Mouse (Mus musculus) kidney, embryonic 15.5 days (tissue): ENCODE measurements around the gene Ntrk3. TPM values are rescaled to one million over a fixed set of nuclear protein-coding genes. Genes with fewer than 3 reads are reported as not detected.

Experiments
- ATAC-seq: fragments of 200-750 bp; cut with Nextera tagmentation; replicated peaks from 2 replicates; pipeline ENCODE4 v1.8.0; 2017; ENCODE audit warnings: moderate TSS enrichment; ENCODE audit not compliant: low FRiP score
- H3K27ac ChIP-seq: fragments of 300-500 bp; sonication (generic); 2 replicates; pipeline ENCODE4 v1.5.1; 2015; ENCODE audit warnings: mild to moderate bottlenecking, inconsistent platforms
- H3K27me3 ChIP-seq: fragments of 300-500 bp; sonication (generic); 2 replicates; pipeline ENCODE4 v1.6.1; 2015; ENCODE audit warnings: inconsistent platforms
- H3K36me3 ChIP-seq: fragments of 300-500 bp; sonication (generic); 2 replicates; pipeline ENCODE4 v1.6.1; 2015; ENCODE audit warnings: inconsistent platforms
- H3K4me1 ChIP-seq: fragments of 300-500 bp; sonication (generic); 2 replicates; pipeline ENCODE4 v1.6.1; 2015; ENCODE audit warnings: inconsistent platforms
- H3K4me2 ChIP-seq: fragments of 300-500 bp; sonication (generic); 2 replicates; pipeline ENCODE4 v1.6.1; 2015; ENCODE audit warnings: moderate library complexity, mild to moderate bottlenecking, inconsistent platforms
- H3K4me3 ChIP-seq: fragments of 300-500 bp; sonication (generic); replicated peaks from 2 replicates; pipeline ENCODE4 v1.5.1; 2015; ENCODE audit warnings: mild to moderate bottlenecking, inconsistent platforms
- H3K9ac ChIP-seq: fragments of 300-500 bp; sonication (generic); 2 replicates; pipeline ENCODE4 v1.6.1; 2015; ENCODE audit warnings: mild to moderate bottlenecking, inconsistent platforms
- H3K9me3 ChIP-seq: fragments of 300-500 bp; sonication (generic); replicated peaks from 2 replicates; pipeline ENCODE4 v1.6.1; 2016; ENCODE audit warnings: inconsistent platforms
- WGBS: fragments of 180-500 bp; shearing (Covaris S2); methylation state at CpG from one replicate; pipeline ENCODE4 v1.1.7; 2015; ENCODE audit warnings: mixed read lengths; 5-methylcytosine and 5-hydroxymethylcytosine counted together
- polyA plus RNA-seq: library from polyadenylated mRNA; unstranded; fragments of >200 nt; fragmentation: Nextera tagmentation; extraction: Ambion mirVana; gene quantifications from 2 replicates; pipeline ENCODE4 v1.2.1, GENCODE M21; 2015

Gene Ntrk3
- polyA plus RNA-seq, 1 experiment from 2014 or later, result 4.4 TPM

GRCm38 (mm10) chr7:78659846-78660245, 78.0 kb downstream of the Ntrk3 start:
- ATAC-seq, result no peak
- Histone ChIP-seq H3K36me3 (no peaks in the 10 kb centered on the region), H3K27ac (no peak overlapping the region), H3K4me2 (no peak overlapping the region), H3K27me3 (no peaks in the 10 kb centered on the region), H3K4me1 (no peaks in the 10 kb centered on the region), H3K4me3 (no peak overlapping the region), H3K9ac (no peak overlapping the region), H3K9me3 (no peaks in the 10 kb centered on the region)
- whole genome bisulfite sequencing, result 77% methylated on average over 2 of the region's 2 CpGs

DNA sequence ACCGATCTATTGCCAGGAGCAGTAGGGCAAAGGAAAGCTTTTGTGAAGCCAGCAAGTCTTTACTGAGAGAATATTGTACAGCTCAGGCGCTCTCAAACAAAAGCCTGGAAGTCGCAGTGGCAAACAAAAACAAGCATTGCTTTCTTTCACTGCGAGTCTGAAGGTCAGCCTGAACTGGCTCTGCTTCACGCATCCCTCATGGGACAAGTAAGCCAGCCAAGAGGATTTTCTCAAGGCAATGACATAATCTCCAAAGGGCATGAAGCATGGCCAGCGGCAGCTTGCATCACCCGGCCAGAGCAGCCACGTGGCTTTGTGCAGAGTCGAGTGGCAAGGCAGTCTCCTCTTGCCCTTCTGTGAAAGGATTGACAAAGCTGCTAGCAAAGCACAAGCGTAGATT, 79.8 kb downstream of the Ntrk3 start:
- ATAC-seq, result no peak
- 64% methylated on average over 10 of the region's 10 CpGs for WGBS

DNA sequence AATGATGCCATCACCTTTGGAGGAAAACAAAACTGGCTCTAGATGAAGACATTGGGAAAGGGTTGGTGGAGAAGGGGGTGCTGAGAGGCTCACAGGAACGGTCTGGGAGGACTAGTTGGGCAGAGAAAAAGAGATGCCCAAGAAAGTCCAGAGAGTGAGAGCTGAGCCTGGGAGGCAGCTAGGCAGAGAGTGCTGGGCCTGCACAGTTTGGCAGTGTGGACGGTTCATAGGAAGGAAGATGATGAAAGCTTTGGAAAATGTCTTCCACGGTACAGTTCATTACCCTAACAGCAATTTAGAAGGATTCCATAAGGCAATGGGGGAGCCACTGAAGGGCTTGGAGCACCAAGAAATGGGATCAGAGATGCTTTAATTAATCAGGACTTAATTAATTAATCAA, 81.6 kb downstream of the Ntrk3 start:
- Histone ChIP-seq H3K27me3 (no peaks in the 10 kb centered on the region), H3K27ac (no peak overlapping the region)
- 64% methylated on average over 3 of the region's 3 CpGs for WGBS

More for the DNA sequence above, 79.8 kb downstream of the Ntrk3 start:
- H3K36me3 ChIP-seq, result no peaks in the 10 kb centered on the region
- no peak overlapping the region for H3K4me2 ChIP-seq
- H3K4me1 ChIP-seq, result no peaks in the 10 kb centered on the region
- no peak overlapping the region for H3K4me3 ChIP-seq
- H3K9me3 ChIP-seq, result no peaks in the 10 kb centered on the region
- H3K27me3 ChIP-seq, result no peaks in the 10 kb centered on the region
- H3K9ac ChIP-seq, result no peak overlapping the region
- no peak overlapping the region for H3K27ac ChIP-seq

GRCm38 (mm10) chr7:78653686-78654085, 84.1 kb downstream of the Ntrk3 start:
- Histone ChIP-seq H3K27ac (no peak overlapping the region), H3K27me3 (no peaks in the 10 kb centered on the region), H3K9ac (no peak overlapping the region), H3K4me1 (no peaks in the 10 kb centered on the region), H3K36me3 (no peaks in the 10 kb centered on the region), H3K9me3 (no peaks in the 10 kb centered on the region), H3K4me3 (no peak overlapping the region), H3K4me2 (no peak overlapping the region)
- WGBS, result 33% methylated on average over 4 of the region's 4 CpGs
- no peak for ATAC-seq

More for the DNA sequence above, 81.6 kb downstream of the Ntrk3 start:
- no peaks in the 10 kb centered on the region for H3K36me3 ChIP-seq
- no peak overlapping the region for H3K4me2 ChIP-seq
- H3K9ac ChIP-seq, result no peak overlapping the region
- no peaks in the 10 kb centered on the region for H3K4me1 ChIP-seq
- no peaks in the 10 kb centered on the region for H3K9me3 ChIP-seq
- no peak overlapping the region for H3K4me3 ChIP-seq
- ATAC-seq, result no peak

- Histone ChIP-seq H3K4me3 (no peak overlapping the region), H3K4me1 (no peaks in the 10 kb centered on the region), H3K27ac (no peak overlapping the region), H3K36me3 (no peaks in the 10 kb centered on the region), H3K9ac (no peak overlapping the region), H3K9me3 (no peaks in the 10 kb centered on the region), H3K4me2 (no peak overlapping the region), H3K27me3 (no peaks in the 10 kb centered on the region)
- no peak for ATAC-seq
- 75% methylated on average over 1 of the region's 1 CpGs for WGBS
Observed at GRCm38 (mm10) chr7:78652296-78652695, 85.5 kb downstream of the Ntrk3 start.

GRCm38 (mm10) chr7:78651540-78651939, 86.3 kb downstream of the Ntrk3 start:
- no peaks in the 10 kb centered on the region for H3K36me3 ChIP-seq
- H3K4me3 ChIP-seq, result no peak overlapping the region
- ATAC-seq, result no peak
- no peaks in the 10 kb centered on the region for H3K4me1 ChIP-seq
- H3K9ac ChIP-seq, result no peak overlapping the region
- H3K27me3 ChIP-seq, result no peaks in the 10 kb centered on the region
- H3K27ac ChIP-seq, result no peak overlapping the region
- H3K9me3 ChIP-seq, result no peaks in the 10 kb centered on the region
- 48% methylated on average over 1 of the region's 1 CpGs for WGBS
- H3K4me2 ChIP-seq, result no peak overlapping the region

- no peaks in the 10 kb centered on the region for H3K4me1 ChIP-seq
- no peak overlapping the region for H3K27ac ChIP-seq
- 66% methylated on average over 6 of the region's 6 CpGs for WGBS
- H3K27me3 ChIP-seq, result no peaks in the 10 kb centered on the region
- ATAC-seq, result no peak
- no peak overlapping the region for H3K4me2 ChIP-seq
- H3K36me3 ChIP-seq, result no peaks in the 10 kb centered on the region
- no peak overlapping the region for H3K9ac ChIP-seq
- no peaks in the 10 kb centered on the region for H3K9me3 ChIP-seq
- H3K4me3 ChIP-seq, result no peak overlapping the region
Observed at GRCm38 (mm10) chr7:78643667-78644066, 94.1 kb downstream of the Ntrk3 start.

DNA sequence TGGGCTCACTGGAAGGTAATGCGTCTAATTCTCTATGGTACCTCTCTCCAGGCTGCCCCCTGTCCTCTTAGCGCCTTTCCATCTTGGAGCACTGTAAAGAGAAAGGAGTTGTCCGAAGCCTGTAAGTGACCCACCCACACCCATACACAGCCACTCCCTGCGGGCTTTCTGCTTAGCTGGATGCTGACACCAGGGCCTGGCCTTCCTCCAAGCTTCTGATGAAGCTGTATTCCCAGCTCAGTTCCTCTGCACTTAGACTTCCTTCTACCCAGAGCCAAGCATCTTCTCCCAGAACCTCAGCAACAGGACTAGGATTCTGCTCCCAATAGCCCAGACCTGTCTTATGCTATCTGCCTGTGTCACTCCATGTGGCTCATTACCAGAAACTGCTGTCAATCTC, 114.1 kb downstream of the Ntrk3 start:
- no peak overlapping the region for H3K4me2 ChIP-seq
- H3K36me3 ChIP-seq, result no peaks in the 10 kb centered on the region
- peaks cover 4% of the 10 kb centered on the region; the same call in 1 of the 2 replicates for H3K4me1 ChIP-seq
- H3K27me3 ChIP-seq, result no peaks in the 10 kb centered on the region
- no peaks in the 10 kb centered on the region for H3K9me3 ChIP-seq
- ATAC-seq, result no peak
- 53% methylated on average over 4 of the region's 4 CpGs for WGBS
- no peak overlapping the region for H3K4me3 ChIP-seq
- no peak overlapping the region for H3K9ac ChIP-seq
- no peak overlapping the region for H3K27ac ChIP-seq

DNA sequence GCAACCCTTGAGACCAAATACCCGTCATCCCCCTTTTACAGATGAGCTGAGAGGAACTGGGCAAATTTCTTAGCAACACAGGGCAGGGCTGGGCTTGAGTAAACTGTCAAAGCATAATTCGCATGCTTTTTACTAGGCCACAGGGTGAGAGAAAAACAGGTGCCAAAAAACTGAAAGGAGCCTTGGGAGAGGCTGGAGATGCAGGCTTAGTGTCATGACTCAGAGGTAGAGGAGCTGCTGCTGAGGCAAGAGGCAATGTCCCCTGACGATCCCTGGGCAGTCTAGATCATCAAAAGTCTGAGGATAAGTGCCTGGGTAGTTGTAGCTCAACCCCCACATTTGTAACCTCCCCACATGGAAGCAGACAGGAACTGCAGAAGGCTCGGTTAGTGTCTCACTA, 116.7 kb downstream of the Ntrk3 start:
- Histone ChIP-seq H3K4me1 (peaks cover 4% of the 10 kb centered on the region; the same call in 1 of the 2 replicates), H3K36me3 (no peaks in the 10 kb centered on the region), H3K9ac (no peak overlapping the region), H3K4me3 (no peak overlapping the region), H3K27me3 (no peaks in the 10 kb centered on the region), H3K27ac (no peak overlapping the region), H3K9me3 (no peaks in the 10 kb centered on the region), H3K4me2 (no peak overlapping the region)
- ATAC-seq, result no peak
- 39% methylated on average over 4 of the region's 4 CpGs for WGBS

DNA sequence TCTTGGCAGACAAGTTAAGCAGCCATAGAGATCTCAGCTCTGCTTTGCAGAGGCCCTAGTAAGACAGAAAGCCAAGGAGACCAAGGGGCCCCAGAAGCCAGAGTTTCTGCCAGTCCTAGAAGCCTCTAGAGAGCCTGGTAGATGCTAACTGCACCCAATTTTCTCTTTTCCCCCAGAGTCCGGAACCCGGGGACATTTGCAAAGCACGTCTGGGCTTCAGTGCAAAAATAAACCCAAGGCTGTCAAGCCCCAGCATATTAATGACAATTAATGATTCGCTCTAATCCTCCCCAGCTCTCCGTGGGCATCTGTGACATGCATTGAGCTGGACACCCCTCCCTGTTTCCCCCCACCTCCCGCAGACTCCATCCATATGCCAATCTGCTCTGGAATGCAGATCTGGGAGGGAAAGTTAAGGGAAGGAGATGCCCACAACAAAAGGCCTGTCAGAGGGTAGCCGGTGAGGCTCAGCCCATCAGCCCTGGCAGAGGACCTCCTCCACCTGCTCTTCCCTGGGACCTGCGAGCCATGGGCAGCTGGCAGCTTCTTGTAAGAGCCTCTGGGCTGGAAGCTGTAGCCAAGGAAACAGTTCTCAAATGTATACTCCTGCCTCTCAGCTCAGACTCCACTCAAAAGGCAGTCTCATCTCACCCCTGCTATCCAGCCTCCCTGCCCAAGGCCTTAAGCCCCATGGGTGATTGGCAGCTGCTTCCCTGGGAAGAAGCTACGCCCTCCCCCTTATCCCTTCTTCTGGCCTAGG, 117.8 kb downstream of the Ntrk3 start:
- 57% methylated on average over 9 of the region's 9 CpGs for WGBS
- H3K4me2 ChIP-seq, result no peak overlapping the region

DNA sequence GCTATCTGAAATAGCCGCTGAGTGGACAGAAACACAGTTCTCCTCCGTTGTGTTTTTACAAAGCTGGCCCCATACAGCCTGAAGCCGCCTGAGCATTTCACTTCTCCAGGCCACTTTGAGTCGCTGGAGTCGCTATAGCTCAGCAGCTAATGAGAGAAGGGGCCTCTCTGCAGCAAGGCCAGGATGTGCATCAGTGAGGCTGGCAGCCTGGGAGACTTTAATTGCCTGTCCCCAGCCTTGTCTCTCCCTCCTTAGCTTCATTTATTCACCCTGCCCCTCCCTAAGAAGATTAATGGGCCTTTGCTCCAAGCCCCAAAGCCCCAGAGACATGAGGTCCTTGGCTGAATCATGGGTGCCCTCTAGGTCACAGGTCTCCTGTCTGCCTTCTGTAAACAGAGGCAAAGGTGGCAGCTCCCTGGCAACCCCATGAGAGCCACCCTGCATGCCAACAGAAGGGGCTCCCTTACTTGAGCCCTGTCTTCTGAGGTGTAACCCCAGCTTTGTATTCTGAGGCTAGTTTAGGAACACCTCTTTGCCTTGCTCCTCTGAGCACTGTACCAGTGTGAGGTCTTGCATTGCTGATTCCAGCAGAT, 132.2 kb downstream of the Ntrk3 start:
- WGBS, result 6% methylated on average over 5 of the region's 5 CpGs
- ATAC-seq, result peak; percentile 80; the same call in 1 of the 2 replicates
- H3K4me3 ChIP-seq, result no peak overlapping the region
- H3K9me3 ChIP-seq, result no peaks in the 10 kb centered on the region
- no peak overlapping the region for H3K27ac ChIP-seq
- H3K9ac ChIP-seq, result no peak overlapping the region
- no peak overlapping the region for H3K4me2 ChIP-seq
- H3K4me1 ChIP-seq, result peaks cover 9% of the 10 kb centered on the region; the same call in 1 of the 2 replicates
- H3K27me3 ChIP-seq, result peaks cover 19% of the 10 kb centered on the region; the same call in 1 of the 2 replicates
- no peaks in the 10 kb centered on the region for H3K36me3 ChIP-seq

More for the DNA sequence above, 117.8 kb downstream of the Ntrk3 start:
- no peak overlapping the region for H3K4me3 ChIP-seq
- no peak overlapping the region for H3K9ac ChIP-seq
- H3K4me1 ChIP-seq, result peaks cover 4% of the 10 kb centered on the region; the same call in 1 of the 2 replicates
- no peaks in the 10 kb centered on the region for H3K27me3 ChIP-seq
- no peak overlapping the region for H3K27ac ChIP-seq
- no peak for ATAC-seq
- H3K36me3 ChIP-seq, result no peaks in the 10 kb centered on the region
- H3K9me3 ChIP-seq, result no peaks in the 10 kb centered on the region

GRCm38 (mm10) chr7:78603922-78604321, 133.9 kb downstream of the Ntrk3 start:
- no peak overlapping the region for H3K4me3 ChIP-seq
- H3K4me1 ChIP-seq, result peaks cover 9% of the 10 kb centered on the region; the same call in 1 of the 2 replicates
- H3K9ac ChIP-seq, result no peak overlapping the region
- H3K4me2 ChIP-seq, result no peak overlapping the region
- H3K36me3 ChIP-seq, result no peaks in the 10 kb centered on the region
- no peak for ATAC-seq
- H3K27ac ChIP-seq, result no peak overlapping the region
- H3K9me3 ChIP-seq, result no peaks in the 10 kb centered on the region
- 12% methylated on average over 7 of the region's 7 CpGs for WGBS
- peaks cover 29% of the 10 kb centered on the region for H3K27me3 ChIP-seq
